Mouse (Mus musculus) urinary bladder, postnatal 4 days (tissue): Measurements from ENCODE around the gene Myo1g.

Source experiments
- DNase-seq, 2 experiments: peaks; one replicate each; pipeline ENCODE4 v3.0.0; 2021 to 2022; ENCODE audit warnings: low spot score in 2 of 2

The Myo1g gene

GRCm38 (mm10) chr11:6520507-6521173, at the start of gene Myo1g:
Gene Myo1g, minus strand, starts transcription at chr11:6520965.
- DNase-seq, result no peak

DNA sequence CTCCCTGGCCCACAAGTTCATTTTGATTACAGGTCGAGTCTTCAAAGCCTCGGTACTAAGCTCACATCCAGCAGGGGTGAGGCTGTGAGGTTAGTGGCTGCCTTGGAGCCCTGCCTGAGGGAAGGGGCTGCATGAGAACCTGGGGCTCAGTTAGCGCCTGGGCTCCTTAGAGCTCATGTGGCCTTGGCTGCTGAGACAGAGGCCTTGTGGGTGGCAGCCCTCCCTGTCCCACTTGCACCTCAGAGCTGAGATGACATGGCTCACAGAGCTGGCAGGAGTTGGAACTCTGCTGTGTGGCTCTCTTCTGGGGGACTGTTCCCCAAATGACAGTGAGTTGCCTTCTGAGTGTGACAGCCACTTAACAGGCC, 48.6 kb upstream of the Myo1g start:
- DNase-seq, result no peak

GRCm38 (mm10) chr11:6568584-6569409, 48.0 kb upstream of the Myo1g start:
- no peak for DNase-seq

- no peak for DNase-seq
These were observed 47.2 kb upstream of the Myo1g start for GRCm38 (mm10) chr11:6567951-6568350.

DNA sequence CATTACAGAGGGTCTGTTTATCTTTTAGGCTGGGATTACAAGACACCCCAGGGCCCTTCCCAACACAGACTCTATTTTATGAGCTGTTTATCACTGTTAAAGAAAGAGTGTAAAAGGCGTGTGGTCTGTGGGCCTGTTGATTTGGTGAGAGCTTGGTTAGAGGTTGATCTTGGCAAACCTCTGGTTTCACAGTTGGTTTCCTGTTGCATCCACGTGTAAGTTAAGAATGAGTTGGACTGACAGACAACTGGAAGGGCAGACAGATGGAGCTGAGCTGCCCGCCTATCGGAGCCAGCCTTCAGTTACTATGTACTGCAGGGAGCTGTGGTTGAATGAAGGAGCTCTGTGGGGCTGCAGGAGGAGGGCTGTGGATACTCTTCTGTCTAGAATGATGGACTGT, 45.7 kb upstream of the Myo1g start:
- DNase-seq, result no peak

GRCm38 (mm10) chr11:6563201-6563600, 42.4 kb upstream of the Myo1g start:
- DNase-seq, result no peak

DNA sequence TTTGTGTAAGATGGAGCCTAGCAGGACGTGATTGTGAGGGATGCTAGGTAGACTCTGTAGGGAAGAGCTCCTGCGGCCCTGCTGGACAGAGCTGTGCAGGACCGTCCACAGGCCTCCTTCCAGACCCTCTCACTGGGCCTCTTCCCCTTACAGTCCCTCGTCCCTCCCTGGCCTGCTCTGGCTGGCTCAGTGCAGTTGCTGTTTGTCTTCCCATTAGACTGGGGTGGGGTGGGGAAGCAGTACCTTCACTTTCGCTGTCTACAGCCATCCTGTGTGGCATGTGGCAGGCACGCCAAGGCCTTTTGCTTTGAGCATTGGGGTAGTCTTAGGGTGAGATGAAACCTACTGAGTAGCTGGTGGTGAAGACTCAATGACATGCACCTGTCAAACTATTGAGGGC, 41.6 kb upstream of the Myo1g start:
- DNase-seq, result no peak

DNA sequence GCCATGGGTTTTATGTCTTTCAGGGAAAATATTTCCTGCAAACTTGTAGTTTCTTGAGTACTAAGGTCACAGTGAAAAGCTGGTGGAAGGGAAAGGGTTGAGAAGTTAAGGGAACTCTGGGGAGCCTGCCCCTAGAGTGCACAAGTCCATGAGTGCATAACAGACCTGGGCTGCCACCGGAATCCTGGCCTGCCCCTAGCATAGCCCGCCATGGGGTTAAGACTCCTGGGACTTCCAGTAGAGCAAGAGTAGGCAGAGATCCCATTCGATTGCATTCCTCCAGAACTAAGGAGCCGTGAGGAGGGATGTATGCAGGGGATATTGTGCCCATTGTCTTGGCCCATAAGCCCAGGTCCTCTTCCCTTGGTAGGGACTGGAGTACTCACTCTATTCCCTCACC, 40.7 kb upstream of the Myo1g start:
- DNase-seq, result no peak

DNA sequence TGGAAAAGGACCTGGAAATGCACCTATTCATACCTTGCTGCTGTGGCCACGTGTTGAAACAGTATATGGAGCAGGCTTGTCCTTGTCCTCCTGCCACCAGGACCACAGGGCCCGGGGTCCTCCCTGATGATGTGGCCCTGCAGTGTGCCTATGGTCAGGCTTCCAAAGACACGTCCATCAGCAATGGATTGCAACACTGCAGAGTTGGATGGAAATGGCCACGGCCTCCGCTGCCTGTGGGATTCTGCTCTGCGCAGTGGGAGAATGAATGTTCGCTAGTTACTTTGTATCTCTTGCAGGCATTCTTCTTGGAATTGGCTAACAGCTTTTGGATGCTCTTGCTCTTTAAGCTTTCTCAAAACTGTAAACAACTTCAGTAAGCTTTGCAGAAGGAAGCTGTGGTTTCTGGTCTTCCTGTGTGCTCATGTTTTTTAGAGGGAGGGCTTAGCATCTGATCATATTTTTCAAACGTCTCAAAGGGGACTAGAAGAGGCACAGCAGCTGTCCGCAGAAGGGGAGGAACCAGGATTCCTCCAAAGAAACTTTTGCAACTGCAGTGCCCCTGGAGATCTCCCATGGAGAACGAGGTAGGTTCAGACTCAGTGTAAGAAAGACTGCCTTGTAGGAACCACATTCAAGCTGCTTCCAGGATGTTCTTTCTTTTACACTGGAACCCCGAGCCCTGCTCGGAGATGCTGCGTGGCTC, 40.0 kb upstream of the Myo1g start:
- no peak for DNase-seq

DNA sequence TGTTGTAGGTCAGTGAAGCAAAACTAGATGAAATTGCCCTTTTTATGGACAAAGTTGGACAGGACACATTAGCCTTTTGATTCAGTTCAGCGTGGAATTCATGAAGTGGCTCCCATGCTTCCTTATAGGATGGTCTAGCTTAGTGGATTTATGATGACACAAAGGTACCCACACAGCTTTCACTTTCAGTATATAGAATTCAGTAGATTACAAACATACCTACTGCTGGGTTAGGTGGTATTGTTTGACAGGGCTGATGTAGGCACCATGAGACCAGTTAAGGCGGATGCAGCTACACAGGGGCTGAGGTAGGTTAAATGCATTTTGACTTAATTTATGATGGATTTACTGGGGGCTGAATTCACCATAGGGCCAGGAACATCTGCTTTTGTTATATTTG, 39.2 kb upstream of the Myo1g start:
- no peak for DNase-seq

DNA sequence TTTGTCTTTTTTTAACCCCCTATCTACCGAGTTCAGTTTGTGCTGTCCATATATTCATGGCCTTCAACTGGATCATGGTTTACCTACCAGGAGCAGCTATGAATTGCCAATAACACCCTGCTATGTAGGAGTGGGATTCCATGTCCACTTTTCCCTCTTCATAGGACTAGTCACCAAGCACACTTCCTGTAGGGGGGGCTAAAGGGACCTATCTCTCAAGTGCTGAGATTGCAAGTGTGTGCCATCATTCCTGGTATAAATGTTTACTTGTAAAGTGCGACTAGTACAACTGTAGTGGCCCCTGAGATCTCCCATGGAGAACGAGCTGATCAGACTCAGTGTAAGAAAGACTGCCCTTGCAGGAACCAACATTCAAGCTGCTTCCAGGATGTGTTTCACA, 37.5 kb upstream of the Myo1g start:
- no peak for DNase-seq

- DNase-seq, result no peak
These were observed 29.4 kb upstream of the Myo1g start for GRCm38 (mm10) chr11:6550201-6550600.

DNA sequence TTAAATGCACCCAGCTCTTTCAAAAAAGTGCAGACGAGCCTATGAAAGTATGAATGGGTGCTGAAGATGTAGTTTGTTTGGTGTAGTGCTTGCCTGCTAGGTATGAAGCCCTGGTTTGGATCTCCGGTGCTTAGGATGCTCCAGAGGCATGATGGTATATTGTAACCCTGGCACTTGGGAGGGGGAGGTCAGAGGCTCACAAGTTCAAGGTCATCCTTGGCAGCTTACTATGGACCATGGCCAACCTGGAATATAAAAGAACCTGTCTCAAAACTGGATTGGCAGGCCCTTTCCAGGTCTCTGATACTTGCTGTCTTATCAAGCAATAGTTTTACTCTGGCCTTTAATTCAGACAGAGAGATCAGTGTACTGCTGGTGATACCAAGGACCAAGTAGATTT, 29.0 kb upstream of the Myo1g start:
- DNase-seq, result no peak

- DNase-seq, result no peak
These were observed 27.0 kb upstream of the Myo1g start for GRCm38 (mm10) chr11:6547696-6548325.

DNA sequence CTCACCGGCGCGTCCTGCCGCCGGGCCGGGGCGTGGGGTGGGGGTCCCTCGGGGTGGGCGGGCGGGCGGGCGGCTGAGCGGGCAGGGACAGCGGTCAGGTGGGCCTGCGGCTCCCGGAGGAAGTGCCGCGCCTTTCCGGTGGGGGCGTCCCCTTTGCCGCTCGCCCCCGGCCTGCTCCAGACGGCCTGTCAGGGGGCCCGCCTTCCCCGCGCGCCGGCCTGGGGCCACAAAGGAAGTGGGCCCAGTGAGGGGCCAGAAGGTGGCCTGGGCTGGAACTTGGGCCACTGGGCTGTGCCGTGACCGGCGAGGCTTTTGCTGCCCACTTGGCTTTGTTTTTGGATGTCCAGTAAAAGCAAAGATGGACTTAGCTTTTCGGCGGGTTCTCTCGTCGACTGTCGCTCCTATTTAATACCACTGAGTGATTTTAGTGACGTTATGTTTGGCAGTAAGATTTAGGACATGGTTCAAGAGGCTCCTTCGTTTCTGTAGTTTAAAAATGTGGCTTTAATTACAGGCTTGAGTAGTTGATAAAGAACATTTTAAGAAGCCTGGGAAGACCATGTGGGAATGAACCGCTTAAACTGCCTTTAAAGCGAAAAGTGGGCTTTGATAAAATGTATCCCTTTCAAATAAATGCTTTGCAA, 26.4 kb upstream of the Myo1g start:
- peak; percentile 68 to 69 for DNase-seq

- DNase-seq, result peak; percentile 95 to 97
These were observed 25.6 kb upstream of the Myo1g start, which contains the start of gene Ccm2 for GRCm38 (mm10) chr11:6546205-6547013. Gene Ccm2, plus strand, starts transcription at chr11:6546887.

DNA sequence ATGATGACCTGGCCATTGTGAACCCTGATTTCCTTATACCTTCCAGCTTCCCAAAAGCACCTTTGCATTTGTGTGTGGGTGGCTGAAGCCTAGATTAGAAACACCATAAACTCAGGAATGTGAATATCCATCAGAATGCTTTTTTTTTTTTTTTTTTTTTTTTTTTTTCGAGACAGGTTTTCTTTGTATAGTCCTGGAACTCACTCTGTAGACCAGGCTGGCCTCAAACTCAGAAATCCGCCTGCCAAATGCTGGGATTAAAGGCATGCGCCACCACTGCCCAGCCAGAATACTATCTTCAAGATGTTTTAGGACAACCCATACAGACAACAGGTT, 25.1 kb upstream of the Myo1g start:
- no peak for DNase-seq

GRCm38 (mm10) chr11:6545186-6545856, 24.6 kb upstream of the Myo1g start:
- DNase-seq, result no peak

GRCm38 (mm10) chr11:6544683-6545082, 23.9 kb upstream of the Myo1g start:
- DNase-seq, result no peak

GRCm38 (mm10) chr11:6530746-6531145, 10.0 kb upstream of the Myo1g start:
- no peak for DNase-seq
